Mouse (Mus musculus): ENCODE measurements around the gene Sec22c. TPM values are rescaled to one million over a fixed set of nuclear protein-coding genes. Genes with fewer than 3 reads are reported as not detected.

Gene Sec22c
- polyA plus RNA-seq, 1 experiment from 2014 or later, result 25.9 TPM

DNA sequence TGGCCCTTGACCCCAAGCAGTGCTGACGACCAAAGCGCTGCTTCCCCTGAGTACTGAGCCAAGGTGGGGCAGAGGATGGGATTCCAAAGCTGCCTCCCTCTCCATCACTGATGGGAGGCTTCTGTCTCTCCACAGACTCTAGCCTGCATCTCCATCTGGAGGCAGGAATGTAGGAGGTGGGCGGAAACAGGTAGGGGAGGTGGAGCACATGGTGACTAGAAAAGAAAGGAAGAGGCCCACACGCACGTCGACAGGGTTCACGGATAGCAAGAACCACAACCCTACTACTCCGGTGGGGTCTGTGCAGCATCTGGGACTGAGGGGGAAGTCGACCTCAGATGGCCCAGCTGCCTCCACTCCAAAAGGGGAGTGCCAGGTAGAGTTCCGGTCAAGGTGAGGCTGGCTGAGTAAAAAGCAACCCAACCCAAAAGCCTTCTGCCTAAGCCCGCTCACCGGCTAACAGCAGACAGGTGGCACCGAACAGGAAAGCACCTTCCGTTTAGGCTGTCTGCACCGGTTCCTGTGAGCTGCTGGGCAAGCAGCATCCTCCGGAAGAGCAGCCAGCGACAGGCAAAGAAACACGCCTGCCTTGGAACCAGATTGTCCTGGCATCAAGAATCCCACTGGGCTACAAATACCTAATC lies 23.1 kb downstream of the Sec22c start:
- H3K4me1 ChIP-seq, result no peaks in the 10 kb centered on the region
- WGBS, result 74% methylated on average over 18 of the region's 18 CpGs
- H3K4me2 ChIP-seq (replicated peaks), result no peak overlapping the region
- no peak overlapping the region for H3K4me3 ChIP-seq
- H3K27me3 ChIP-seq, result peaks cover 2% of the 10 kb centered on the region; the same call in 1 of the 2 replicates
- no peaks in the 10 kb centered on the region for H3K9me3 ChIP-seq (replicated peaks)
- peaks cover 47% of the 10 kb centered on the region for H3K36me3 ChIP-seq
- no peak for ATAC-seq (ENCODE audit: low FRiP score)
- no peak overlapping the region for H3K9ac ChIP-seq
- no peak overlapping the region for H3K27ac ChIP-seq

GRCm38 (mm10) chr9:121681191-121681590 lies 24.1 kb downstream of the Sec22c start:
- Histone ChIP-seq H3K9ac (no peak overlapping the region), H3K4me3 (no peak overlapping the region), H3K4me1 (no peaks in the 10 kb centered on the region), H3K27ac (no peak overlapping the region), H3K36me3 (peaks cover 40% of the 10 kb centered on the region), H3K4me2 (replicated peaks) (no peak overlapping the region), H3K9me3 (replicated peaks) (no peaks in the 10 kb centered on the region), H3K27me3 (peaks cover 2% of the 10 kb centered on the region; the same call in 1 of the 2 replicates)
- 81% methylated on average over 8 of the region's 8 CpGs for WGBS
- ATAC-seq (ENCODE audit: low FRiP score), result no peak

DNA sequence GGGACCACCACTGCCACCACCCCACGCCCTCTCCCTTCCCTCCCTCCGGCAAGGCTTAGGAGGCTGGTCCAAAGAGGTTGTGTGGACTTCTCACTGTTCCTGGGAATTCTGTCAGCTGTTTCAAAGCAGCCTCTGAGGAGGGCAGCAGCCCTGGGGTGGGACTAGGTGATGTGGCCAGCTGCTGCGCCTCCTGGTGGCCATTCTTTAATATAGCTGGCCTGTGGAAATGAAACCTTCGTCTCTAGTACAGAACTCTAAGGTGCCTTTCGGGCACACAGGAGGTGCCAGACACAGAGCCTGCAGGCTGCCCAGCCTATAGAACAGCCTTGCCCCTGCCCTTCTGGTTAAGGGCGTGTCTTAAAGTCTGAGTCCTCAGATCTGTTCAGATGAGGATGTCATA lies 25.7 kb downstream of the Sec22c start:
- peak overlapping the region; percentile 30; the same call in 1 of the 2 replicates for H3K27ac ChIP-seq
- no peaks in the 10 kb centered on the region for H3K4me1 ChIP-seq
- no peak overlapping the region for H3K4me2 ChIP-seq (replicated peaks)
- H3K36me3 ChIP-seq, result peaks cover 25% of the 10 kb centered on the region
- H3K27me3 ChIP-seq, result peaks cover 2% of the 10 kb centered on the region; the same call in 1 of the 2 replicates
- H3K4me3 ChIP-seq, result no peak overlapping the region
- WGBS, result 14% methylated on average over 6 of the region's 6 CpGs
- no peaks in the 10 kb centered on the region for H3K9me3 ChIP-seq (replicated peaks)
- ATAC-seq (ENCODE audit: low FRiP score), result peak; percentile 79
- H3K9ac ChIP-seq, result no peak overlapping the region

DNA sequence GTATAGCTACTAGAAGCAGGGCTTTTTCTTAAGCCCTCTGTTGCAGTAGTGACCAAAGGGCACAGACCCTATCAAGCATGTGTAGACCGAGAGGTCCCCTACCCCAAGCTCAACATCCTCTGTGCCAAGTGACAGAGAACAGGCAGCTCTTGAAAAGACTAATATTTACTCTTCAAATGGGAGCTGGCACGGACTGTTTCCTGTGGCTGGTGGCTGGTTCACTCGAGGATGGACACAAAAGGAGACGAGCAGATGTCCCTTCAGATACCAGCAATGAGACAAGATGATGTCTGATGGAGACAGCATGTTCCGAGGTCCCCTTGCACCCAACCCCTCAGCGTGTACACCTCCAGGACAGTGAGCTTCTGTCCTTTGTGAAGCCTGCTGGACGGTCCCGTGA lies 27.8 kb downstream of the Sec22c start:
- Histone ChIP-seq H3K4me1 (0 out of 2 replicates have a peak, but pooled peaks cover 2% of the 10 kb centered on the region), H3K4me2 (replicated peaks) (no peak overlapping the region), H3K9me3 (replicated peaks) (no peaks in the 10 kb centered on the region), H3K4me3 (no peak overlapping the region), H3K27me3 (peaks cover 2% of the 10 kb centered on the region; the same call in 1 of the 2 replicates), H3K9ac (no peak overlapping the region; the same call in 1 of the 2 replicates), H3K27ac (no peak overlapping the region), H3K36me3 (peaks cover 9% of the 10 kb centered on the region)
- ATAC-seq (ENCODE audit: low FRiP score), result no peak
- 86% methylated on average over 8 of the region's 8 CpGs for WGBS

GRCm38 (mm10) chr9:121677069-121677468 lies 28.2 kb downstream of the Sec22c start:
- Histone ChIP-seq H3K4me1 (0 out of 2 replicates have a peak, but pooled peaks cover 2% of the 10 kb centered on the region), H3K27ac (no peak overlapping the region), H3K4me3 (no peak overlapping the region), H3K9ac (no peak overlapping the region), H3K36me3 (peaks cover 5% of the 10 kb centered on the region), H3K9me3 (replicated peaks) (no peaks in the 10 kb centered on the region), H3K27me3 (peaks cover 2% of the 10 kb centered on the region; the same call in 1 of the 2 replicates), H3K4me2 (replicated peaks) (no peak overlapping the region)
- WGBS, result 87% methylated on average over 4 of the region's 4 CpGs
- ATAC-seq (ENCODE audit: low FRiP score), result no peak

DNA sequence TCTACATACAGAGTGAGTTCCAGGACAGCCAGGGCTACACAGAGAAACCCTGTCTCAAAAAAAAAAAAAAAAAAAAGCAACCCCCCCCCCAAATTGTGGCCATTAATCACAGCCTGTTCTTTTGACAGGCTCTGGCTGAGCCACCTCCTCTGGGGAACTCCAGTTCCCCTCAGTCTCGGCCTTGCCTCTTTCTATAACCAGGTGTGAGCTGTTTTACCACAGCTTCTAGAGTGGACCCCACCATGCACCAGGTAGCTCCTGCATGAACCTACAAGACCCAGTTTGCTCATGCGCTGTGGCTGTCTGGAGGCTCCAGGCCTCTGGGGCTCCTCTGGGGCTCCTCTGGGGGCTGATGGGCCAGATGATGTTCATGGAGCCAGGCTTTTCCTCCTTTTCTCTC lies 29.7 kb downstream of the Sec22c start:
- ATAC-seq (ENCODE audit: low FRiP score), result no peak
- no peak overlapping the region for H3K9ac ChIP-seq
- 88% methylated on average over 2 of the region's 2 CpGs for WGBS
- H3K9me3 ChIP-seq (replicated peaks), result no peaks in the 10 kb centered on the region
- no peak overlapping the region for H3K4me3 ChIP-seq
- peaks cover 9% of the 10 kb centered on the region; the same call in 1 of the 2 replicates for H3K27me3 ChIP-seq
- H3K4me2 ChIP-seq (replicated peaks), result no peak overlapping the region
- H3K27ac ChIP-seq, result no peak overlapping the region
- H3K36me3 ChIP-seq, result no peaks in the 10 kb centered on the region
- H3K4me1 ChIP-seq, result peaks cover 8% of the 10 kb centered on the region

DNA sequence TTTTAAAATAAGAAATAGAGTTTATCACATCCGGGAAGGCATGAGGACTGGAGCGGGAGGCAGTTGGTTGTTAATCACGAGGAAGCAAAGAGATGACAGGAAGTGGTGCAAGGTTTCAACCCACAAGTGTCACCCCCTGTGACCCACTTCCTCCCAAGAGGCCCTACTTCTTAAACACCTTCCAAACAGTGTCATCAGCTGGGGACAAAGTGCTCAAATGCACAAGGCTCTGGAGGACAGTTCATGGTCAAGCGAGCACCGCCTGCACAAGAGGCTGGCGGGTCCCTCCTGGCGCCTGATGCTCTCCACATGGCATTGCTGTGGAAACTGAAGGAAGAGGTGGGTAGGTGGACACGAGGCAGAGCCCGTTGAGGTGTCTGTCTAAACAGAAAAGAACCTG lies 30.3 kb downstream of the Sec22c start:
- H3K36me3 ChIP-seq, result no peaks in the 10 kb centered on the region
- no peak overlapping the region for H3K27ac ChIP-seq
- H3K4me3 ChIP-seq, result no peak overlapping the region
- H3K4me1 ChIP-seq, result peaks cover 14% of the 10 kb centered on the region
- no peak overlapping the region for H3K4me2 ChIP-seq (replicated peaks)
- WGBS, result 84% methylated on average over 9 of the region's 9 CpGs
- H3K9ac ChIP-seq, result no peak overlapping the region
- peaks cover 15% of the 10 kb centered on the region for H3K27me3 ChIP-seq
- no peak for ATAC-seq (ENCODE audit: low FRiP score)
- H3K9me3 ChIP-seq (replicated peaks), result no peaks in the 10 kb centered on the region

- Histone ChIP-seq H3K4me1 (peaks cover 24% of the 10 kb centered on the region), H3K27me3 (peaks cover 25% of the 10 kb centered on the region), H3K27ac (no peak overlapping the region), H3K9me3 (replicated peaks) (no peaks in the 10 kb centered on the region), H3K4me3 (no peak overlapping the region), H3K4me2 (replicated peaks) (no peak overlapping the region), H3K36me3 (no peaks in the 10 kb centered on the region), H3K9ac (no peak overlapping the region)
- no peak for ATAC-seq (ENCODE audit: low FRiP score)
- WGBS, result 84% methylated on average over 5 of the region's 5 CpGs
These were observed 31.6 kb downstream of the Sec22c start for GRCm38 (mm10) chr9:121673716-121674115.

DNA sequence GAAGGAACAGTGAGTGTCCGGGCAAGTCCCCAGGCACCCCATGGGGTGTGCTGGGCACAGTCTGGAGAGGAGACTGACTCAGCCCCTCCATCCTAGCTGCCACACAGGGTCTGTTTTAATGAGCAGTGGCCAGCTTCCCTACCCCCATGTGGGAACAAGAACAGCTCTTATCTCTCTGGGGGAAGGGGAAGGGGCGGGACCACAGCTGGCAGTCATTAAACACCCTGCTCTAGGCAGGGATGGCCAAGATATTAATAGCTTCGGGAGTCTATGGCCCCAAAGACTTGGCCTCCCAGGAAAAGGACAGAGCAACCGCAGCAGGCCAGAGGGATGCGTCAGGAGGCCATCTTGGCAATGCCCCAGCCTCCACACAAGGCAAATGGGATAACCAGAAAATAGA lies 33.0 kb downstream of the Sec22c start:
- Histone ChIP-seq H3K36me3 (no peaks in the 10 kb centered on the region), H3K27ac (no peak overlapping the region), H3K9me3 (replicated peaks) (no peaks in the 10 kb centered on the region), H3K4me1 (peaks cover 31% of the 10 kb centered on the region), H3K4me2 (replicated peaks) (no peak overlapping the region), H3K9ac (no peak overlapping the region), H3K27me3 (peaks cover 36% of the 10 kb centered on the region), H3K4me3 (no peak overlapping the region)
- no peak for ATAC-seq (ENCODE audit: low FRiP score)
- WGBS, result 62% methylated on average over 5 of the region's 5 CpGs

- peaks cover 39% of the 10 kb centered on the region for H3K27me3 ChIP-seq
- H3K4me1 ChIP-seq, result peaks cover 41% of the 10 kb centered on the region
- no peak for ATAC-seq (ENCODE audit: low FRiP score)
- WGBS, result 20% methylated on average over 7 of the region's 7 CpGs
- no peak overlapping the region for H3K9ac ChIP-seq
- H3K36me3 ChIP-seq, result no peaks in the 10 kb centered on the region
- H3K9me3 ChIP-seq (replicated peaks), result no peaks in the 10 kb centered on the region
- H3K4me2 ChIP-seq (replicated peaks), result no peak overlapping the region
- no peak overlapping the region for H3K4me3 ChIP-seq
- H3K27ac ChIP-seq, result no peak overlapping the region
These were observed 34.0 kb downstream of the Sec22c start for GRCm38 (mm10) chr9:121671300-121671699.

DNA sequence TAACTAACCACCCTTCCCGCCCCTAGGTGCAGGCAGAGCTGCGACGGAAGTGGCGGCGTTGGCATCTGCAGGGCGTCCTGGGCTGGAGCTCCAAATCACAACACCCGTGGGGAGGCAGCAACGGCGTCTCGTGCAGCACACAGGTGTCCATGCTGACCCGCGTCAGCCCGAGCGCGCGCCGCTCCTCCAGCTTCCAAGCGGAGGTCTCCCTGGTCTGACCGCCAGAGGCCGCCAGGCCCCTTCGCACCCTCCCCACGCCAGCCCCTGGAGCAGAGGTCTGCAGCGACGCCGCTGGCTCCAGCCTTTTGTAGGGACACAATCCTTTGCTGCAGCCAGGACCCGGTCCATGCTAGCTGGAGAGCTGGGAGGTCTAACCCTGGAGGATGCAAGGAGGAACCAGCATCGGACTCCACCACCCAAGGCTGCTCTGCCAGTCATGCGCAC lies 35.9 kb downstream of the Sec22c start:
- Histone ChIP-seq H3K4me1 (peaks cover 42% of the 10 kb centered on the region), H3K4me2 (replicated peaks) (peak overlapping the region; percentile 68)

DNA sequence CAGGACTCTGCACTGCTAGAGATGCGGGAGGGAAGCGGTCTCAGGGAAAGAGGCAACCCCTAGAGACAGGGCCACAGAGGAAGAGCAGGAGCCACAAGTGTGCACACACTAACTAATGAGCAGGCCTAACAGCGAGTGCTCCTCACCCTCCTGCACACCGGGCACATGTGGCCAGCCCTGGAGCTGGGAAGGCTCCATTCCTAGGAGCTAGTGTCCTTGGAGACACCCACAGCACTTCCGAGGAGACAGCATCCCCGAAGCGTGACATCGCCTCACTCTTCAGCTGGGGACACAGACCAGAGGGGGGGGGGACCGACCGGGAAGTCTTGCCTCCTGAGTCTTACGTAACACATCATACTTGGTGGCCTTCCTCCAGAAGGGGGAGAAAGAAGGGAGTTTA lies 37.5 kb downstream of the Sec22c start:
- H3K9ac ChIP-seq, result no peak overlapping the region
- H3K27ac ChIP-seq, result peak overlapping the region; percentile 64
- no peak overlapping the region for H3K4me2 ChIP-seq (replicated peaks)
- peaks cover 43% of the 10 kb centered on the region for H3K27me3 ChIP-seq
- no peak for ATAC-seq (ENCODE audit: low FRiP score)
- WGBS, result 60% methylated on average over 11 of the region's 11 CpGs
- no peak overlapping the region for H3K4me3 ChIP-seq
- H3K9me3 ChIP-seq (replicated peaks), result no peaks in the 10 kb centered on the region
- peaks cover 40% of the 10 kb centered on the region for H3K4me1 ChIP-seq
- no peaks in the 10 kb centered on the region for H3K36me3 ChIP-seq

More for the DNA sequence above, 35.9 kb downstream of the Sec22c start:
- Histone ChIP-seq H3K9ac (peak overlapping the region; percentile 56), H3K9me3 (replicated peaks) (no peaks in the 10 kb centered on the region), H3K36me3 (no peaks in the 10 kb centered on the region), H3K27ac (no peak overlapping the region), H3K27me3 (peaks cover 43% of the 10 kb centered on the region), H3K4me3 (peak overlapping the region; percentile 34)
- peak; percentile 56 for ATAC-seq (ENCODE audit: low FRiP score)
- WGBS, result 1% methylated on average over 28 of the region's 28 CpGs
